Mouse (Mus musculus) olfactory bulb, adult 2 months (tissue): ENCODE measurements around the gene Smtnl2.

Experiments used
- CTCF ChIP-seq: fragments of 200-500 bp; IDR thresholded peaks from 2 replicates; pipeline ENCODE4 v1.5.1; 2012; ENCODE audit warnings: low read depth, mild to moderate bottlenecking, low read length, moderate library complexity; ENCODE audit not compliant: insufficient read depth
- POLR2A ChIP-seq: fragments of 200-500 bp; IDR thresholded peaks from 2 replicates; pipeline ENCODE4 v1.6.1; 2012; ENCODE audit warnings: mild to moderate bottlenecking, low read depth, low read length, moderate library complexity; ENCODE audit not compliant: insufficient read depth

DNA sequence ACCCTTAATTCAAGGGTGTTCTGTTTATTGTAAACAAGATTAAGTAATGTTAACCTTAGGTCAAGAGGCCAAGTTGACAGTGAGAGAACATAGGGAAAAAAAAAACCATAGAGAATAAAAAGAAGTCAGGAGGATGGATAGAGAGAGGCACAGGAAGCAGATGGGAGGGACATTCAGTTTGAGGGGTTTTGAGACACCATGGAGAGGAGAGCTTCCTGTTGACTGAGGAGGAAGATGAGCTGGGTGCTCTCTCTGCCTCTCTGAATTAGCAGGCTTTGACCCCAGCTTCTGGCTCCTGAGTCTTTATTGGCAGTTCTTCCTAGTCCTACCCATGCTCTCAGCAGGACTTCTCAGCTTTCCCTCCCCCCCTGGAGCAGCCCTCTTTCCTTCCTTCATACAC, 13.7 kb upstream of the Smtnl2 start:
- no peak for TF ChIP-seq POLR2A
- no peak for TF ChIP-seq CTCF
